Mouse (Mus musculus): ENCODE results near the gene Has3. TPM values are rescaled to one million over a fixed set of nuclear protein-coding genes. Genes with fewer than 3 reads are reported as not detected.

The Has3 gene
- total RNA-seq, 1 experiment: 5.0 TPM

DNA sequence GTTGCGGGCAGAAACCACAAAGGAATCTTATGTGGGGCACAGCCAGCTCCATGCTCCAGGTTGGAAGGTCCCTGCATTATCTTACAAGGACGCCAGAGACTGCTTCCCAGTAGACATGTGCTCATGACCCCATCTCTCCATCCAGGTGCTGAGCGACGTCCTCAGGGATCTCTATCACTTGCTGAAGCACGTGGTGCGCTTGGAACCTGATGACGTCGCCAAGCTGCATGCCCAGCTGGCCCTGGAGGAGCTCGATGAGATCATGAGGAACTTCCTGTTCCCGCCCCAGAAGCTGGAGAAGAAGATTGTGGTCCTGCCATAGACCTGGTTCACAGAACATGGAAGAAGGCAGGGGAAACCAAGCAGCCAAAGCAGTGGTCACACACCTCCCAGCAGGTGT lies 20.0 kb upstream of the Has3 start:
- Histone ChIP-seq H3K9ac (ENCODE audit: insufficient read depth, low read depth, low read length, poor library complexity, severe bottlenecking) (no peak overlapping the region), H3K36me3 (ENCODE audit: control insufficient read depth, insufficient read depth, low read length, poor library complexity, severe bottlenecking) (peaks cover 8% of the 10 kb centered on the region; the same call in 1 of the 2 replicates), H3K27ac (ENCODE audit: insufficient read depth, low read depth, low read length, poor library complexity, severe bottlenecking) (no peak overlapping the region), H3K4me3 (ENCODE audit: insufficient read depth in 1 of 2, low read depth in 1 of 2, low read length in 2 of 2, poor library complexity in 1 of 2, severe bottlenecking in 1 of 2) (no peak overlapping the region), H3K4me1 (ENCODE audit: control insufficient read depth in 2 of 2, insufficient read depth in 2 of 2, low read length in 2 of 2, poor library complexity in 1 of 2) (peaks cover 0 to 2% of the 10 kb centered on the region in 2 experiments; a peak in 1 of 4 replicates), H3K9me3 (ENCODE audit: control insufficient read depth, insufficient read depth, low read depth, low read length) (no peaks in the 10 kb centered on the region)
- TF ChIP-seq CHD2 (IDR thresholded peaks at IDR 0.05; ENCODE audit: low read depth, low read length) (no peak), HCFC1 (IDR thresholded peaks at IDR 0.05; ENCODE audit: borderline replicate concordance, insufficient read depth, low read length) (no peak), ZNF384 (IDR thresholded peaks at IDR 0.05; ENCODE audit: low read depth, low read length) (no peak), MAFK (IDR thresholded peaks at IDR 0.05; ENCODE audit: insufficient read depth, low read depth, low read length) (no peak), ZC3H11A (IDR thresholded peaks at IDR 0.05; ENCODE audit: borderline replicate concordance, low read depth, low read length) (no peak)
- in situ Hi-C loops (cut with MboI; ENCODE audit: low sequenced_read_pairs in 2 of 2, unreplicated experiment in 2 of 2): no loop called here
- no peak for DNase-seq (ENCODE audit: low read depth, low spot score)

DNA sequence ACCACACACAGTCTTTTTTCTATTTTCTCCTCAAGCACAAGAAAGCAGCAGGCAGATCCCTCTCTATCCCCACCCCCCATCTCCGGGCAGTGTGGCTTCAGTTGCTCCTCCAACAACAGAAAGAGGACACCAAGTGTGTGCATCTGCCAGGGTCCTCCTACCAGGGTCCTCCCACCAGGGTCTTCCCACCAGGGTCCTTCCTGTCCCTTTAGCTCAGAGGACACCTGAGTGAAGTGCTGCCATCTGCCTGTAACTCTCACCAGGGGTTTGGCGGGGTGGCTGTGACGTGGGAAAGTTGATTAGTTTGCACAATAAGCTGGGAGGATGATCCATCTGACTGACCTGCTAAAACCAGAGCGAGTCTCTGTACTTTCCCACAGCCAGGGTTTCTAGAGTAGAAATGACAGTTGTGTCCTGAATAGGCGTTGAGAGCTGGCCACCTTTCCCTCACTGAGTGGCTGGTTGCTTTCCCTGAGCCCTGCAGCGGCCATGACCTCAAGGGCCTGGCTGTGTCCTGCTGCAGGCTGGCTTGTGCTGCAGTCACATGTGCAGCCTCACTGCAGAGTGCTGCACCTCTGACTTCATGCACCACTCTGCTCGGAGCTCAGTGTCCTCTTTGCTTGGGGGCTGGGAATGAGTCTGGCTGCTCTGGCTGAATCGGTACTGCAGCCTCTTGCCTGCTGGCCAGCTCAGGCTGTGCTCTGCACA lies 15.4 kb upstream of the Has3 start:
- in situ Hi-C loops (cut with MboI; ENCODE audit: low sequenced_read_pairs in 2 of 2, unreplicated experiment in 2 of 2): no loop called here
- H3K9me3 ChIP-seq (ENCODE audit: control insufficient read depth, insufficient read depth, low read depth, low read length): no peaks in the 10 kb centered on the region
- peaks cover 8% of the 10 kb centered on the region; the same call in 1 of the 2 replicates for H3K36me3 ChIP-seq (ENCODE audit: control insufficient read depth, insufficient read depth, low read length, poor library complexity, severe bottlenecking)
- H3K4me1 ChIP-seq (ENCODE audit: control insufficient read depth in 2 of 2, insufficient read depth in 2 of 2, low read length in 2 of 2, poor library complexity in 1 of 2): peaks cover 0 to 2% of the 10 kb centered on the region in 2 experiments; a peak in 1 of 4 replicates
- TF ChIP-seq CHD2 (IDR thresholded peaks at IDR 0.05; ENCODE audit: low read depth, low read length): no peak
- no peak overlapping the region for H3K9ac ChIP-seq (ENCODE audit: insufficient read depth, low read depth, low read length, poor library complexity, severe bottlenecking)
- H3K27ac ChIP-seq (ENCODE audit: insufficient read depth, low read depth, low read length, poor library complexity, severe bottlenecking): no peak overlapping the region
- no peak for DNase-seq (ENCODE audit: low read depth, low spot score)
- H3K4me3 ChIP-seq (ENCODE audit: insufficient read depth in 1 of 2, low read depth in 1 of 2, low read length in 2 of 2, poor library complexity in 1 of 2, severe bottlenecking in 1 of 2): no peak overlapping the region

DNA sequence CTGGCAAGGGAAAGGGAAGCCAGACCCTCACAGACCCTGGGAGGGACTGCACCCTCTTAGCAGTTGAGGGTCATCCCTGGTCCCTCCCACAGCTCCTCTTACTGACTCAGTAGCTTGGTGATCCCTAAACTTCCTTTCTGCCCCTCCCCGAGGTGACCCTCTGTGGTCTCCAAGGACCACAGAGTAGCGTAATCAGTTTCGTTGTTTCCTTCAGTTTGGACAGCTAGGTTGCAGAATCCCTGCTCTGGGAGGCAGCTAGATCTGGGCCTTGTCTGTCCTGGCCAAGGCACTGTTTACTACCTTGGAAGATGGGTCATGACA lies 14.8 kb upstream of the Has3 start:
- no peaks in the 10 kb centered on the region for H3K9me3 ChIP-seq (ENCODE audit: control insufficient read depth, insufficient read depth, low read depth, low read length)
- in situ Hi-C loops (cut with MboI; ENCODE audit: low sequenced_read_pairs in 2 of 2, unreplicated experiment in 2 of 2): no loop called here
- H3K4me3 ChIP-seq (ENCODE audit: insufficient read depth in 1 of 2, low read depth in 1 of 2, low read length in 2 of 2, poor library complexity in 1 of 2, severe bottlenecking in 1 of 2): no peak overlapping the region
- H3K27ac ChIP-seq (ENCODE audit: insufficient read depth, low read depth, low read length, poor library complexity, severe bottlenecking): no peak overlapping the region
- DNase-seq (ENCODE audit: low read depth, low spot score): no peak
- no peak overlapping the region for H3K9ac ChIP-seq (ENCODE audit: insufficient read depth, low read depth, low read length, poor library complexity, severe bottlenecking)
- TF ChIP-seq ZNF384 (IDR thresholded peaks at IDR 0.05; ENCODE audit: low read depth, low read length): no peak
- TF ChIP-seq MAFK (IDR thresholded peaks at IDR 0.05; ENCODE audit: insufficient read depth, low read depth, low read length): no peak
- TF ChIP-seq HCFC1 (IDR thresholded peaks at IDR 0.05; ENCODE audit: borderline replicate concordance, insufficient read depth, low read length): no peak
- peaks cover 0 to 2% of the 10 kb centered on the region in 2 experiments; a peak in 1 of 4 replicates for H3K4me1 ChIP-seq (ENCODE audit: control insufficient read depth in 2 of 2, insufficient read depth in 2 of 2, low read length in 2 of 2, poor library complexity in 1 of 2)
- H3K36me3 ChIP-seq (ENCODE audit: control insufficient read depth, insufficient read depth, low read length, poor library complexity, severe bottlenecking): peaks cover 6% of the 10 kb centered on the region; the same call in 1 of the 2 replicates

DNA sequence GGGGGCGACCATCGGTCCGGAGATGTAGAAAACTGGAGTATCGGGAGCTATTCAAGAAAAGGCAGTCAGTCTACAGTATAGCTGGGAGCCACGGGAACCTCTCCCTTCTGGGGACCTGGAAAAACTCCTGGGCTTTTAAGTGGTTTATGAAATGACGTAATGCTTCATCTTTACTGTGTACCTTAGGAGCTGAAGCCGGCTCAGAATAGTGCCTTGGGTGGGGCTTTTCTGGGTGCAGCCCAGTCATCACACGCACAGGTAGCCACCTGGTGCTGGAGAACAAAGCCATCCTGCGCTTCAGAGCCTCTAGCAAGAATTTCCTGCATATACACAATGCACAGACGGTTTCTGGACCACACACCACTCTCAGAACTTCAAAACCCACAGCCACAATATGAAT lies 7.2 kb upstream of the Has3 start:
- TF ChIP-seq ZNF384 (IDR thresholded peaks at IDR 0.05; ENCODE audit: low read depth, low read length) (no peak), HCFC1 (IDR thresholded peaks at IDR 0.05; ENCODE audit: borderline replicate concordance, insufficient read depth, low read length) (no peak), CHD2 (IDR thresholded peaks at IDR 0.05; ENCODE audit: low read depth, low read length) (no peak), MAFK (IDR thresholded peaks at IDR 0.05; ENCODE audit: insufficient read depth, low read depth, low read length) (no peak), ZC3H11A (IDR thresholded peaks at IDR 0.05; ENCODE audit: borderline replicate concordance, low read depth, low read length) (no peak)
- no peak for DNase-seq (ENCODE audit: low read depth, low spot score)
- peaks cover 0 to 5% of the 10 kb centered on the region in 2 experiments; a peak in 1 of 4 replicates for H3K4me1 ChIP-seq (ENCODE audit: control insufficient read depth in 2 of 2, insufficient read depth in 2 of 2, low read length in 2 of 2, poor library complexity in 1 of 2)
- H3K36me3 ChIP-seq (ENCODE audit: control insufficient read depth, insufficient read depth, low read length, poor library complexity, severe bottlenecking): no peaks in the 10 kb centered on the region
- H3K27ac ChIP-seq (ENCODE audit: insufficient read depth, low read depth, low read length, poor library complexity, severe bottlenecking): no peak overlapping the region
- H3K9me3 ChIP-seq (ENCODE audit: control insufficient read depth, insufficient read depth, low read depth, low read length): no peaks in the 10 kb centered on the region
- in situ Hi-C loops (cut with MboI; ENCODE audit: low sequenced_read_pairs in 2 of 2, unreplicated experiment in 2 of 2): no loop called here
- H3K9ac ChIP-seq (ENCODE audit: insufficient read depth, low read depth, low read length, poor library complexity, severe bottlenecking): no peak overlapping the region
- H3K4me3 ChIP-seq (ENCODE audit: insufficient read depth in 1 of 2, low read depth in 1 of 2, low read length in 2 of 2, poor library complexity in 1 of 2, severe bottlenecking in 1 of 2): no peak overlapping the region

DNA sequence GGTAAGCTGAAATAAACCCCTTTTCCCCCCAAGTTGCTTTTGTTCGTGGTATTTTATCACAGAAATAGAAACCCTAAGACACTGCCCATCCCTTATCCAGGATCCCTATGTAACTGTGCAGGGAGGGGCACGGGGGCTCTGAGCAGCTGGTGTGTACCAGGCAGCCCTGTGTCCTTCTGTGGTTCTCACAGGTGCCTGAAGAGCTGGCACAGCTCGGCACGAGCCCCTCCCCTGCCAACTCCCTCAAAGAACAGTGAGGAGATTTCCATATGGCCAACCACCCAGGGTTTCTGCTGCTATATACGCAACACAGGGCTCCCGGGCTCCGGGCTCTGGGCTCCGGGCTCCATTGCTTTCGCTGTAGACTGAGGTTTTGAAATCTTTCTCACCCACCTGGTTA lies 4.7 kb upstream of the Has3 start:
- no peaks in the 10 kb centered on the region for H3K9me3 ChIP-seq (ENCODE audit: control insufficient read depth, insufficient read depth, low read depth, low read length)
- no peak overlapping the region for H3K27ac ChIP-seq (ENCODE audit: insufficient read depth, low read depth, low read length, poor library complexity, severe bottlenecking)
- no peak overlapping the region for H3K4me3 ChIP-seq (ENCODE audit: insufficient read depth in 1 of 2, low read depth in 1 of 2, low read length in 2 of 2, poor library complexity in 1 of 2, severe bottlenecking in 1 of 2)
- TF ChIP-seq ZC3H11A (IDR thresholded peaks at IDR 0.05; ENCODE audit: borderline replicate concordance, low read depth, low read length): no peak
- TF ChIP-seq HCFC1 (IDR thresholded peaks at IDR 0.05; ENCODE audit: borderline replicate concordance, insufficient read depth, low read length): no peak
- no peak for TF ChIP-seq ZNF384 (IDR thresholded peaks at IDR 0.05; ENCODE audit: low read depth, low read length)
- no peak for TF ChIP-seq MAFK (IDR thresholded peaks at IDR 0.05; ENCODE audit: insufficient read depth, low read depth, low read length)
- TF ChIP-seq CHD2 (IDR thresholded peaks at IDR 0.05; ENCODE audit: low read depth, low read length): no peak
- H3K4me1 ChIP-seq (ENCODE audit: control insufficient read depth in 2 of 2, insufficient read depth in 2 of 2, low read length in 2 of 2, poor library complexity in 1 of 2): peaks cover 7 to 15% of the 10 kb centered on the region in 2 experiments; a peak in 3 of 4 replicates
- DNase-seq (ENCODE audit: low read depth, low spot score): no peak
- H3K36me3 ChIP-seq (ENCODE audit: control insufficient read depth, insufficient read depth, low read length, poor library complexity, severe bottlenecking): no peaks in the 10 kb centered on the region
- in situ Hi-C loops (cut with MboI; ENCODE audit: low sequenced_read_pairs in 2 of 2, unreplicated experiment in 2 of 2): no loop called here
- no peak overlapping the region for H3K9ac ChIP-seq (ENCODE audit: insufficient read depth, low read depth, low read length, poor library complexity, severe bottlenecking)

Data from ES-E14 (cell line).